Mouse (Mus musculus): ENCODE results near the gene Olfr616. TPM values are rescaled to one million over a fixed set of nuclear protein-coding genes. Genes with fewer than 3 reads are reported as not detected.
"Not testable (repeated sequence)": the region's sequence is repeated elsewhere in the genome, so short reads cannot be mapped to it uniquely, and the experiment has no call there.

Gene Olfr616
- polyA plus RNA-seq, 1 experiment from 2014 or later = not detected

DNA sequence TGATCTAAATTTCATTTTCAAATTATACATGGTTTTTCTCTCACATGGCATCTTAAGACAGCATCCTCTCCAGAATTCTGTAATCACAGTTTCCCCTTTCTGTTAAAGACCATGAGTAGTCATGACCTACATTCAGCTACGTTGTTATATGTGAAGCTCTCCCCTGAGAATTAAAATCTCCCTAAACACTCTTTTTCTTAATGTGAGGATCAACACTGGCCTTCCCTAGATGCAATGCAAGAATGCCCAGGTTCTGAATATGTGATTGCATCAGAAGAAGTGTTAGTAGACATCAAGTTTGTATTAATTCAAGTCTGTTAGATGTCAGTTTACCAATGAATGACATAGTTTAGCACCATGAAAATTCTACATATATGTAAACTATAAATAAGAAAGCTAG, 48.2 kb downstream of the Olfr616 start, which contains the start of gene Olfr611:
Olfr611 (minus strand) TSS at position 101 of the 400 bp plus-strand sequence.
- not testable (repeated sequence) for H3K9ac ChIP-seq (ENCODE audit: low read depth, low read length); DNase-seq (ENCODE audit: low spot score); H3K4me2 ChIP-seq (replicated peaks; ENCODE audit: low read depth, low read length); H3K9me3 ChIP-seq (ENCODE audit: control insufficient read depth, low read length); H3K4me3 ChIP-seq (ENCODE audit: low read depth, low read length); H3K27me3 ChIP-seq (ENCODE audit: control insufficient read depth, insufficient read depth, low read length); H3K27ac ChIP-seq (ENCODE audit: low read depth, low read length); ATAC-seq (ENCODE audit: low FRiP score); H3K4me1 ChIP-seq (replicated peaks; ENCODE audit: control insufficient read depth, insufficient read depth, low read length); H3K36me3 ChIP-seq (ENCODE audit: control insufficient read depth, insufficient read depth, low read length)
- 71% methylated on average over 1 of the region's 1 CpGs for WGBS

Other genes starting within 250 kb of the Olfr616 start
- not detected in 2 replicates for gene Olfr598, start 245.6 kb downstream of the Olfr616 start, polyA plus RNA-seq (2014; fragmentation: Nextera tagmentation; extraction: Ambion mirVana)
- not detected in 2 replicates for gene Olfr599, start 233.2 kb downstream of the Olfr616 start, polyA plus RNA-seq (2014; fragmentation: Nextera tagmentation; extraction: Ambion mirVana)
- gene Olfr600, start 219.5 kb downstream of the Olfr616 start, polyA plus RNA-seq (2014; fragmentation: Nextera tagmentation; extraction: Ambion mirVana) = not detected in 2 replicates
- gene Olfr601, start 206.5 kb downstream of the Olfr616 start, polyA plus RNA-seq (2014; fragmentation: Nextera tagmentation; extraction: Ambion mirVana) = not detected in 2 replicates
- gene Olfr603, start 183.0 kb downstream of the Olfr616 start, polyA plus RNA-seq (2014; fragmentation: Nextera tagmentation; extraction: Ambion mirVana) = not detected in 2 replicates
- gene Usp17lc, start 154.1 kb downstream of the Olfr616 start, polyA plus RNA-seq (2014; fragmentation: Nextera tagmentation; extraction: Ambion mirVana) = not detected in 2 replicates
- not detected in 2 replicates for gene Olfr605, start 123.7 kb downstream of the Olfr616 start, polyA plus RNA-seq (2014; fragmentation: Nextera tagmentation; extraction: Ambion mirVana)
- gene Olfr606, start 120.1 kb downstream of the Olfr616 start, polyA plus RNA-seq (2014; fragmentation: Nextera tagmentation; extraction: Ambion mirVana) = not detected in 2 replicates
- gene Olfr607, start 105.0 kb downstream of the Olfr616 start, polyA plus RNA-seq (2014; fragmentation: Nextera tagmentation; extraction: Ambion mirVana) = not detected in 2 replicates
- not detected in 2 replicates for gene Olfr608, start 99.3 kb downstream of the Olfr616 start, polyA plus RNA-seq (2014; fragmentation: Nextera tagmentation; extraction: Ambion mirVana)
- gene Olfr609, start 71.1 kb downstream of the Olfr616 start, polyA plus RNA-seq (2014; fragmentation: Nextera tagmentation; extraction: Ambion mirVana) = not detected in 2 replicates
- gene Olfr610, start 57.0 kb downstream of the Olfr616 start, polyA plus RNA-seq (2014; fragmentation: Nextera tagmentation; extraction: Ambion mirVana) = not detected in 2 replicates
- not detected in 2 replicates for gene Olfr611, start 48.3 kb downstream of the Olfr616 start, polyA plus RNA-seq (2014; fragmentation: Nextera tagmentation; extraction: Ambion mirVana)
- not detected in 2 replicates for gene Olfr612, start 26.4 kb downstream of the Olfr616 start, polyA plus RNA-seq (2014; fragmentation: Nextera tagmentation; extraction: Ambion mirVana)
- not detected in 2 replicates for gene Olfr613, start 21.1 kb downstream of the Olfr616 start, polyA plus RNA-seq (2014; fragmentation: Nextera tagmentation; extraction: Ambion mirVana)
- not detected in 2 replicates for gene Olfr615, start 13.1 kb downstream of the Olfr616 start, polyA plus RNA-seq (2014; fragmentation: Nextera tagmentation; extraction: Ambion mirVana)
- 0.29 TPM in 1 of 2 replicates, not detected in the other for gene Olfr617, start 3.9 kb upstream of the Olfr616 start, polyA plus RNA-seq (2014; fragmentation: Nextera tagmentation; extraction: Ambion mirVana)
- 0.09 TPM in 1 of 2 replicates, not detected in the other for gene Olfr618, start 21.0 kb upstream of the Olfr616 start, polyA plus RNA-seq (2014; fragmentation: Nextera tagmentation; extraction: Ambion mirVana)
- not detected in 2 replicates for gene Olfr619, start 31.4 kb upstream of the Olfr616 start, polyA plus RNA-seq (2014; fragmentation: Nextera tagmentation; extraction: Ambion mirVana)
- gene Olfr620, start 43.4 kb upstream of the Olfr616 start, polyA plus RNA-seq (2014; fragmentation: Nextera tagmentation; extraction: Ambion mirVana) = not detected in 2 replicates
- gene Olfr622, start 73.6 kb upstream of the Olfr616 start, polyA plus RNA-seq (2014; fragmentation: Nextera tagmentation; extraction: Ambion mirVana) = not detected in 2 replicates
- gene Olfr623, start 94.6 kb upstream of the Olfr616 start, polyA plus RNA-seq (2014; fragmentation: Nextera tagmentation; extraction: Ambion mirVana) = not detected in 2 replicates
- 0.03 and 0.04 TPM in 2 replicates for gene Olfr624, start 102.0 kb upstream of the Olfr616 start, polyA plus RNA-seq (2014; fragmentation: Nextera tagmentation; extraction: Ambion mirVana)
- not detected in 2 replicates for gene Olfr625-ps1, start 113.6 kb upstream of the Olfr616 start, polyA plus RNA-seq (2014; fragmentation: Nextera tagmentation; extraction: Ambion mirVana)
- gene Olfr243, start 145.5 kb upstream of the Olfr616 start, polyA plus RNA-seq (2014; fragmentation: Nextera tagmentation; extraction: Ambion mirVana) = not detected in 2 replicates
- gene Olfr628, start 161.2 kb upstream of the Olfr616 start, polyA plus RNA-seq (2014; fragmentation: Nextera tagmentation; extraction: Ambion mirVana) = not detected in 2 replicates
- not detected in 2 replicates for gene Olfr629, start 175.8 kb upstream of the Olfr616 start, polyA plus RNA-seq (2014; fragmentation: Nextera tagmentation; extraction: Ambion mirVana)
- gene Olfr630, start 188.2 kb upstream of the Olfr616 start, polyA plus RNA-seq (2014; fragmentation: Nextera tagmentation; extraction: Ambion mirVana) = not detected in 2 replicates
- gene Olfr69, start 202.5 kb upstream of the Olfr616 start, polyA plus RNA-seq (2014; fragmentation: Nextera tagmentation; extraction: Ambion mirVana) = not detected in 2 replicates
- not detected in 2 replicates for gene Olfr68, start 210.6 kb upstream of the Olfr616 start, polyA plus RNA-seq (2014; fragmentation: Nextera tagmentation; extraction: Ambion mirVana)
- not detected in 2 replicates for gene Olfr67, start 222.7 kb upstream of the Olfr616 start, polyA plus RNA-seq (2014; fragmentation: Nextera tagmentation; extraction: Ambion mirVana)
- gene Hbb-bt, start 244.9 kb upstream of the Olfr616 start, polyA plus RNA-seq (2014; fragmentation: Nextera tagmentation; extraction: Ambion mirVana) = 658 and 732 TPM in 2 replicates